Mouse (Mus musculus) midbrain, embryonic 11.5 days (tissue): ENCODE data around the gene Rbx1. TPM values are rescaled to one million over a fixed set of nuclear protein-coding genes. Genes with fewer than 3 reads are reported as not detected.

ENCODE experiments used
- ATAC-seq: fragments of 200-750 bp; cut with Nextera tagmentation; 2 replicates; pipeline ENCODE4 v1.8.0; 2017; ENCODE audit warnings: moderate TSS enrichment, moderate library complexity; ENCODE audit not compliant: low FRiP score
- DNase-seq: peaks from one replicate; pipeline ENCODE4 v3.0.0; 2015; ENCODE audit warnings: low spot score; ENCODE audit errors: missing footprints
- H3K27ac ChIP-seq: fragments of 300-500 bp; sonication (generic); 2 replicates; pipeline ENCODE4 v1.5.1; 2014; ENCODE audit warnings: low read depth, low read length
- H3K27me3 ChIP-seq: fragments of 300-500 bp; sonication (generic); 2 replicates; pipeline ENCODE4 v1.6.1; 2014; ENCODE audit warnings: mild to moderate bottlenecking, low read length, moderate library complexity, mixed read lengths; ENCODE audit not compliant: control insufficient read depth, insufficient read depth
- H3K36me3 ChIP-seq: fragments of 300-500 bp; sonication (generic); 2 replicates; pipeline ENCODE4 v1.6.1; 2014; ENCODE audit warnings: mild to moderate bottlenecking, low read length, moderate library complexity, mixed read lengths; ENCODE audit not compliant: control insufficient read depth, insufficient read depth
- H3K4me1 ChIP-seq: fragments of 300-500 bp; sonication (generic); 2 replicates; pipeline ENCODE4 v1.6.1; 2014; ENCODE audit warnings: low read length; ENCODE audit not compliant: control insufficient read depth, insufficient read depth
- H3K4me2 ChIP-seq: fragments of 300-500 bp; sonication (generic); 2 replicates; pipeline ENCODE4 v1.6.1; 2014; ENCODE audit warnings: mild to moderate bottlenecking, moderate library complexity
- H3K4me3 ChIP-seq: fragments of 300-500 bp; sonication (generic); 2 replicates; pipeline ENCODE4 v1.5.1; 2014; ENCODE audit warnings: low read depth, low read length
- H3K9ac ChIP-seq: fragments of 300-500 bp; sonication (generic); 2 replicates; pipeline ENCODE4 v1.6.1; 2014; ENCODE audit warnings: low read length
- H3K9me3 ChIP-seq: fragments of 300-500 bp; sonication (generic); 2 replicates; pipeline ENCODE4 v1.6.1; 2016; ENCODE audit warnings: low read length; ENCODE audit not compliant: control insufficient read depth
- WGBS: fragments of 180-500 bp; shearing (Covaris S2); extraction: QIAGEN DNeasy Blood & Tissue Kit; methylation state at CpG from one replicate; pipeline ENCODE4 v1.1.7; 2014; 5-methylcytosine and 5-hydroxymethylcytosine counted together
- polyA plus RNA-seq: library from polyadenylated mRNA; unstranded; fragments of >200 nt; fragmentation: Nextera tagmentation; extraction: Ambion mirVana; gene quantifications from 2 replicates; pipeline ENCODE4 v1.2.1, GENCODE M21; 2014

Gene Rbx1
- polyA plus RNA-seq, 1 experiment from 2014 or later, result 574 TPM

- Histone ChIP-seq H3K4me1 (peaks cover 10% of the 10 kb centered on the region; the same call in 1 of the 2 replicates), H3K36me3 (no peaks in the 10 kb centered on the region), H3K27me3 (peaks cover 13% of the 10 kb centered on the region), H3K27ac (peak overlapping the region; percentile 49), H3K4me2 (peak overlapping the region; percentile 94), H3K9me3 (no peaks in the 10 kb centered on the region), H3K4me3 (peak overlapping the region; percentile 48), H3K9ac (peak overlapping the region; percentile 74)
- WGBS, result under 1% methylated on average over 41 of the region's 41 CpGs
- peak; percentile 98 for DNase-seq
- ATAC-seq, result peak; percentile 96
Measured at GRCm38 (mm10) chr15:81523169-81523871, 57.2 kb downstream of the Rbx1 start.

- DNase-seq (peak; percentile 95), ATAC-seq (no peak)
- Histone ChIP-seq H3K36me3 (no peaks in the 10 kb centered on the region), H3K27ac (no peak overlapping the region), H3K27me3 (peaks cover 13% of the 10 kb centered on the region), H3K4me3 (peak overlapping the region; percentile 48), H3K9me3 (no peaks in the 10 kb centered on the region), H3K4me2 (peak overlapping the region; percentile 94), H3K4me1 (peaks cover 10% of the 10 kb centered on the region; the same call in 1 of the 2 replicates), H3K9ac (peak overlapping the region; percentile 74; the same call in 1 of the 2 replicates)
- under 1% methylated on average over 12 of the region's 12 CpGs for WGBS
Measured at GRCm38 (mm10) chr15:81523901-81524300, 57.8 kb downstream of the Rbx1 start.

Other genes with a start within 250 kb of the Rbx1 start
- gene Mchr1, start 230.8 kb upstream of the Rbx1 start, polyA plus RNA-seq, result 0.44 and 0.74 TPM in 2 replicates
- gene Slc25a17, start 105.5 kb upstream of the Rbx1 start, polyA plus RNA-seq, result 110 and 118 TPM in 2 replicates
- gene St13, start 66.2 kb upstream of the Rbx1 start, polyA plus RNA-seq, result 196 and 205 TPM in 2 replicates
- 6.0 and 7.0 TPM in 2 replicates for gene Xpnpep3, start 66.2 kb upstream of the Rbx1 start, polyA plus RNA-seq
- gene Dnajb7, start 58.0 kb upstream of the Rbx1 start, polyA plus RNA-seq, result 0.74 and 1.0 TPM in 2 replicates
- 23.7 and 25.8 TPM in 2 replicates for gene Ep300, start 119.1 kb downstream of the Rbx1 start, polyA plus RNA-seq
- 27.8 and 30.5 TPM in 2 replicates for gene L3mbtl2, start 197.6 kb downstream of the Rbx1 start, polyA plus RNA-seq
- gene Chadl, start 231.0 kb downstream of the Rbx1 start, polyA plus RNA-seq, result 2.5 and 2.8 TPM in 2 replicates